Mouse (Mus musculus) spleen, adult 18-20 months (tissue): ENCODE measurements around the gene Vmn1r142.
"Not testable (repeated sequence)": the region's sequence is repeated elsewhere in the genome, so short reads cannot be mapped to it uniquely, and the experiment has no call there.

Source experiments
- DNase-seq, 2 experiments: peaks; one replicate each; pipeline ENCODE4 v3.0.0; 2022; ENCODE audit warnings: mixed read lengths in 2 of 2

Gene Vmn1r142

DNA sequence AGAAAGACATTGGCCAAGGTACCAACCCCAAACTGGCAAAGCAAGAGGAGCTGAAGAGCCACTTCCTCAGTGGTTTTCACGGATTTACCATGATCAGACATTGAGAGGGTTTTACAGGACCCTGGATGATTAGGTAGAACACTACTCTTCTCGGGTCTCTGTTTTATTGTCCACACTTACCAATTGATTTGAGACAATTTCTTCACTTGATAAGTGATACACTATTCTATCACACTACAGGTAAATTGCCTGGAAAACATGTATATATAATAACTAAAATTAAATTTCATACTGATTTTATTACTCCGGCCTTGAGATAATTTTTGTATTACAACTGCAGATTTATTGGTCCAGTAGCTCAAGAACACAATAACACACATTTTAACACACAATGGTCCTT is at the start of gene Vmn1r142:
Vmn1r142 (minus strand) TSS at position 101 of the 400 bp plus-strand sequence.
- not testable (repeated sequence) for DNase-seq

DNA sequence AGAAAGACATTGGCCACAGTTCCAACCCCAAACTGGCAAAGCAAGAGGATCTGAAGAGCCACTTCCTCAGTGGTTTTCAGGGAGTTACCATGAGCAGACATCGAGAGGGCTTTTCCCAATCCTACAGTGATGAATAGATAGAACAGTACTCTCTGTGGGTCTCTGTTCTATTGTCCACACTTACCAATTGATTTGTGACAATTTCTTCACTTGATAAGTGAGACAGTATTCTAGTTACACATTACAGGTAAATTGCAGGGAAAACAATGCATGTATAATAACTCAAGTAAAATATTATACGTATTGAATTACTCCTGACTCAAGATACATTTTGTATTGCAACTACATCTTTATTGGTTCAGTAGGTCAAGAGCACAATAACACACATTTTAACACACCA is 37.3 kb upstream of the Vmn1r142 start, which contains the start of gene Gm8653:
Gm8653 (minus strand) TSS at position 101 of the 400 bp plus-strand sequence.
- DNase-seq, result not testable (repeated sequence)

DNA sequence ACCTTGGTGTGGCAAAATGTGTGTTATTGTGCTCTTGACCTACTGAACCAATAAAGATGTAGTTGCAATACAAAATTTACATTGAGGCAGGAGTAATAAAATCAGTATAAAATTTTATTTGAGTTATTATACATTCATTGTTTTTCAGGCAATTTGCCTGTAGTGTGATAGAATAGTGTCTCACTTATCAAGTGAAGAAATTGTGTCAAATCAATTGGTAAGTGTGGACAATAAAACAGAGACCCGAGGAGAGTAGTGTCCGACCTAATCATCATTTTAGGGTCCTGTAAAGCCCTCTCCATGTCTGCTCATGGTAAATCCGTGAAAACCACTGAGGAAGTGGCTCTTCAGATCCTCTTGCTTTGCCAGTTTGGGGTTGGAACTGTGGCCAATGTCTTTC is 25.2 kb upstream of the Vmn1r142 start, which contains the start of gene Vmn1r143:
Vmn1r143 (plus strand) TSS at position 301 of the 400 bp plus-strand sequence.
- not testable (repeated sequence) for DNase-seq

DNA sequence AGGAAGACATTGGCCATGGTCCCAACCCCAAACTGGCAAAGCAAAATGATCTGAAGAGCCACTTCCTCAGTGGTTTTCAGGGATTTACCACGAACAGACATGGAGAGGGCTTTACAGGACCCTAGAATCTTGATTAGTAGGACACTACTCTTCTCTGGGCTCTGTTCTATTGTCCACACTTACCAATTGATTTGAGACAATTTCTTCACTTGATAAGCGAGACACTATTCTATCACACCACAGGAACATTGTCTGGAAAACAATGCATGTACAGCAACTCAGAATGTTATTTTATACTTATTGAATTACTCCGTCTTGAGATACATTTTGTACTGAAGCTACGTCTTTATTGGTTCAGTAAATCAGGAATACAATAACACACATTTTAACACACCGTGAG is 29.2 kb downstream of the Vmn1r142 start, which contains the start of gene Gm10666:
Gm10666 (minus strand) TSS at position 101 of the 400 bp plus-strand sequence.
- DNase-seq, result not testable (repeated sequence)

DNA sequence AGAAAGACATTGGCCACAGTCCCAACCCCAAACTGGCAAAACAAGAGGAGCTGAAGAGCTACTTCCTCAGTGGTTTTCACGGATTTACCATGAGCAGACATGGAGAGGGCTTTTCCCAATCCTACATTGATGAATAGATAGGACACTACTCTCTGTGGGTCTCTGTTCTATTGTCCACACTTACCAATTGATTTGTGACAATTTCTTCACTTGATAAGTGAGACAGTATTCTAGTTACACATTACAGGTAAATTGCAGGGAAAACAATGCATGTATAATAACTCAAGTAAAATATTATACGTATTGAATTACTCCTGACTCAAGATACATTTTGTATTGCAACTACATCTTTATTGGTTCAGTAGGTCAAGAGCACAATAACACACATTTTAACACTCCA is 45.7 kb downstream of the Vmn1r142 start, which contains the start of gene Gm16451:
Gm16451 (minus strand) TSS at position 101 of the 400 bp plus-strand sequence.
- not testable (repeated sequence) for DNase-seq
